Mouse (Mus musculus) activated CD4-positive, CD25-positive, alpha-beta regulatory T cell, adult 4 months (primary cell): Measurements from ENCODE around the gene Mrvi1. TPM values are rescaled to one million over a fixed set of nuclear protein-coding genes. Genes with fewer than 3 reads are reported as not detected.

Source experiments
- ATAC-seq: one replicate; pipeline ENCODE4 v1.8.0; 2017
- polyA plus RNA-seq, 2 experiments: library from polyadenylated mRNA; unstranded; fragments of 100-300 nt; shearing (Covaris generic); gene quantifications; one replicate each; pipeline ENCODE4 v1.2.1; 2017

Mrvi1 gene
- under 1 TPM; 0.66 to 0.93 TPM for polyA plus RNA-seq

- ATAC-seq = no peak
Observed at GRCm38 (mm10) chr7:110982053-110982705, at the start of gene Mrvi1. Mrvi1 (minus strand) TSS chr7:110982461.

- peak; percentile 57 for ATAC-seq
Observed at GRCm38 (mm10) chr7:111029046-111029553, 46.8 kb upstream of the Mrvi1 start.

- peak; percentile 94 for ATAC-seq
Observed at GRCm38 (mm10) chr7:111028281-111029045, 46.2 kb upstream of the Mrvi1 start, which contains the start of gene Ctr9. Ctr9 (plus strand) TSS chr7:111028951.

- no peak for ATAC-seq
Observed at GRCm38 (mm10) chr7:111024912-111025311, 42.7 kb upstream of the Mrvi1 start.

GRCm38 (mm10) chr7:111024068-111024594 lies 41.9 kb upstream of the Mrvi1 start:
- no peak for ATAC-seq

GRCm38 (mm10) chr7:111020814-111021213 lies 38.6 kb upstream of the Mrvi1 start:
- ATAC-seq = no peak

DNA sequence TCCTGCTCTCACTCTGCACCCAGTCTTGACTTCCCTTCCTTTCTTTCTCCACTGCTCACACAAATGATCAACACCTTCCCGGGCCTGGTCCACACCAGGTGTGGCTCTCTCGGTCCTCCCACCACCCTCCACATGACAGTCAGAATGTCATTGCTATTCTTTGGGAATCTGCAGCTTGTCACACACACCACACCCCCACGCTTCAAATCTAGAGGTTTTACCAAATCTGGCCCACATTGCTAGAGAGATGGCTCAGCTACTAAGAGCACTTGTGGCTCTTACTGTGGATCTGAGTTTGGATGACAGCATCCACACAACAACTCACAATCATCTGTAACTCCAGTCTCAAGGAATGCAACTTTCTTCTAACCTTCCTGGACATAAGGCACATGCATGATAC lies 34.7 kb upstream of the Mrvi1 start:
- no peak for ATAC-seq

DNA sequence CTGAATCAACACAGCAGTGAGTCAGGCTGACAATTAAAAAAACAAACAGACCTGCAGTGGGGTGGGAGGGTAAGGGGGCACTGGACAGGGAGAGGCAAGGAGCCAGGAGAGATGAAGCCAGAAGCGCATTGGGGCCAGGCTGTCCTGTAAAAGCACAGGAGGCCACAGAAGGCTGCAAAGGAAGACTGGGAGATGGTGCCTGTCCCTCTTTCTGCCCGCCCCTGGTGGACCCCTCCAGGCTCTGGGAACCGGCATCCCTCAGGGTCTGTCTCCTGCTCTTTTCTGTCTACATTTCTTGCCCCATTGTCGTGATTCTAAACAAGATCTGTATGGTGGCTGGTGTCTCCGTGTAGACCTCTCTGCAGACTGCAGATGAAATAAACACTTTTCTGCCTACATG lies 33.5 kb upstream of the Mrvi1 start:
- ATAC-seq = no peak

GRCm38 (mm10) chr7:111014893-111015292 lies 32.6 kb upstream of the Mrvi1 start:
- ATAC-seq = peak; percentile 96

DNA sequence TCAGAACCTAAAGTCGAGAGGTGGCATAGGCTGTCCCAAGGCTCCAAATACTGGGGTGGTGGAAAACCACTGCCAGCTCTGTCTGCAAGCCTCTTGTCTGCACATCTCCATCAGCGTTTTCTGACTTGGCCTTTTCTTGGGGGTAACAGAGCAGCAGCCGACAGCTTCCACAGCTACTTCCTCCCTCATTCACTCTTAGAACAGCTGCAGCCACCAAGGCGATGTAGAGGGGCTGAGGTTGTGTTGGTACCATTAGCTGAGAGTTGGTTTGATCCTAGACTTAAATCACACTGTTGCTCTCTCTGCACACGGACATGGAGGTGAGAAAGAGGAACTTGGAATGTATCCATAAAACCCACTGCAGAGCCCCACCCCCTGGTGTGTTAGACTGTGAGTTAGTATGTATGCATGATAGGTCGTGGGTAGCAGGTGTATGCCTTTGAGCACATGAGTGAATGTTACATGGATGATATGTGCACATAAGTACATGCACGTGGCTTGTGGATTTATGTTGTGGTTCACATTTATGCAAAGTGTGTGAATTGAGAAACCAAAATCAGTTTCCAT lies 31.9 kb upstream of the Mrvi1 start:
- ATAC-seq = no peak

GRCm38 (mm10) chr7:111004136-111004840 lies 22.0 kb upstream of the Mrvi1 start:
- no peak for ATAC-seq

DNA sequence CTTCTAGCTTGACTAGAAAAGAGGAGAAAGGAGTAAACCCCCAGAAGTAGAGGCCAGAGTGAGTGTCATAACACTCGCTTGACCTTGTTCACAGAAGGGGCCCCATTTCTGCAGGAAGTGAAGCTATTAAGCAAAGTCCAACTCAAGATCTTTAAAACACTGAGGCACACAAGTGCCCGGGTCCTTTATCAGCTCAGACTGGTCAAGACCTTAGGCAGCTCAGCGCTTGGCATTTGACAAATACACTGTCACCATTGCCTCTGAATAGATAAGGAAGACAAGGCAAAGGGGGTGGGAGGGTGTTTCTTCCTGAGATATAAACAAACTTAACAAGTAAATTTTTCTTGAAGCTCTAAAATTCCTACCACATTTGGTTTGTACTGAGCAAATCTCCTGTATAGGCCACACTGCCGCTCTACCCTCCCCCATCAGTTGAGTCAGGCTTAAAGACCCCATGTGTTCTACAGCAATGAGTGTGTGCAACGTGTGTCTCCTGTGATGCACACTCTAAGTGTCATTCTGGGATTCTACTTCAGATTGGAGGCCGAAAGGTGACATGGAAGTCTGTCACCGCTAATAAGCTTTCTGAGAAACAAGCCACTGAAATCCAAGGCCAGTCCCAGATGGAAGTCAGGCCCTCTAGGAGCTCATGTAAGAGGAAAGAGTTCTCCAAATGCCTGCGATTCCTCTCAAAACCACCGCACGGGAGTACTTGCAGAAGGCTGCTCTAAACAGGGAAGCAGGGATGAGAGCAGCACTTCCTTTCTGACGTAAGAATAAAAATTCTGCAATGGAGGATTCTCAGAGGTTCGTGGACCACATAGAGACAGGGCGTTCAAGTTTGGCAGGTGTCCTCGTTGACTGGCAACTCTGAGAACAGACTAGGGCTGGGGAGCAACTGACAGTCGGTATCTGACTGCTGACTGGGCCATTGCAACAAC lies 16.9 kb upstream of the Mrvi1 start:
- ATAC-seq = no peak

GRCm38 (mm10) chr7:110991221-110991494 lies 8.9 kb upstream of the Mrvi1 start:
- ATAC-seq = no peak

GRCm38 (mm10) chr7:110990356-110991220 lies 8.3 kb upstream of the Mrvi1 start:
- ATAC-seq = no peak

- ATAC-seq = no peak
Observed at GRCm38 (mm10) chr7:110989286-110989879, 7.1 kb upstream of the Mrvi1 start.

DNA sequence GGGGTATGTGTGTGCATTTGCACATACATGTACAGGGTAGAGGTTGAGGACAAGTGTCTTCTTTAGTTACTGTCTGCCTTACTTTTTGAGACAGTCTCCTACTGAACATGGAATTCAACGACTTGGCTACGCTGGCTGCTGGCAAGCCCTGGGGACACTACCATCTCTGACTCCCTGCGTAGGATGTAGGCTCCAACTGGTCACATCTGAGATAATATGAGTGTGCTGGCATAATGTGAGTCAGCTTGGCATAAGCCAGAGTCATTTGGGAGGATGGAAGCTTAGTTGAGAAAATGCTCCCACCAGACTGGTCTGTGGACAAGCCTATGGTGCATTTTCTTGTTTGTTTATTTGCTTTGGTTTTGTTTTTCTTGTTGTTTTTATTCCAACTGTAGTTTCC lies 5.8 kb upstream of the Mrvi1 start:
- ATAC-seq = no peak

DNA sequence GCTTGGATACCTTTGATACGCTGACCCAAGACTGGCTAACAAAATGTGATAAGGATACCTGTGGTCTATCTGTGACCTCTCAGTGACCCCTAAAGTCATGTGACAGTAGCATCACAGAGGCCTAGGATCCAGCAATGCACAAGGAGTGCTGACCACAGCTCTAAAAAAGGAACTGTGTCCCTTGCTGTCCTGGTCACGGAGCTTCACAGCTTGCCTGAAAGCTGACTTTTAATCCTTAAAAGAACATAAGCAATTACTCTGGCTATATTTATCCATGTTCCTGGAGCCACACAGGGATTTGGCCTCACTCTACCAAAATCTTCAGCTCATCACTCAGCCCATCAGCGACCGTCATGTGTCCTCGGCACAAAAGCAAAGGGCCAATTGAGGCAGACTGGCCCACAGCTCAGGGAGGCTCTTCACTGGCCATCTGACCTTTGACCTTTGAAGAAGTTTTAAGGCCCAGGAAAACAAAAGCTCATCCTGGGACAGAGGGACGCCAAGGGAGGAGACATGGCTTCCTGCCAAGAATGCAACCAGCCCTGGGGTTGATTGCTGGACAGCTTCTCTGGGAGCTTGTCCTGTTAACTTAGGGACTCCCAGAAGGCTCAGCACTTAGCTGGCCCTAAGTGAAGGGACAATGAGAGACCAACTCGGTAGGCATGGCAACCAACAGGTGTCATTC lies 3.5 kb upstream of the Mrvi1 start:
- ATAC-seq = no peak

GRCm38 (mm10) chr7:110983621-110984020 lies 1.4 kb upstream of the Mrvi1 start:
- no peak for ATAC-seq

DNA sequence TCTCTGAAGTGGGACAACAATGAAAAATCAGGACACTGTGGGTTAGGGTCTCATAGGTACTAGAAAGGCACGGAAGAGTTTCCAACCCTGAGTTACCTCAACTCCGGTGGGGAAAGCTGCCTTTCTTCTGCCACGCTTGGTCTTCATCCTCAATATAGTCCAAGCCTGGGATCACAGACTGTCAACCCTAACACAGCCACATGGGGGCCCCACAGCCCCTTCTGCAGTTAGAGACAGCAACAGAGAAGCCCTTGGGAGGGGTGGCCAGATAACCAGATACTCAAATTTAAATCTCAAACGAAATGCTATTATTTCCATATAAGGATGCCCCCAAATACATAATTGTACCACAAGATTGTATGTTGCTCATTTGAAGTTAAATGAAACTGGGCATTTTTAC lies 503 bp upstream of the Mrvi1 start:
- ATAC-seq = no peak

GRCm38 (mm10) chr7:110981036-110981435 lies 1.2 kb downstream of the Mrvi1 start:
- ATAC-seq = no peak
